ENCODE assay signal across 13 mouse cellular contexts in the genomic region with DNA sequence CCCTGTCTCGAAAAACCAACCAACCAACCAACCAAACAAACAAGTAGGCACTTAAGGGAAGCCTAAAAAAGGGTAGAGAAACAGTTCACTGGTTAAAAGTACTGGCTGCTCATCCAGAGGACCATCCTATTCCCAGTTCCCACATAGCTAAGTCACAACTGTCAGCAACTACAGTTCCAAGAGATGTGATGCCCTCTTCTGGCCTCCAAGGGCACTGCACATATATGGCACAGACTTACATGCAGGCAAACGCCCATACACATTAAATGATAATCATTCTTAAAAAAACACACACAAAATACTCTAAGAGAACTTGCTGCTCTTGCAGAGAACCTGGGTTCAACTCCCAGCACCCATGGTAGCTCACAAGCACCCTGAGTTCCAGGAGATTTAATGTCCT. TPM values are rescaled to one million over a fixed set of nuclear protein-coding genes. Genes with fewer than 3 reads are reported as not detected.
DNase-seq lines count a peak whose midpoint lies in the region; ATAC-seq and TF ChIP-seq lines count a peak whose summit lies in the region.
"Had no signal": no experiment of that assay in that cellular context is flagged by ENCODE, and none has a peak within 500 bp of the region (broad histone marks: within the 10 kb centered on the region; RNA-seq: fewer than 3 reads in every experiment).

No protein-coding gene starts in this region.

- ATAC-seq in granulocyte monocyte progenitor cell, adult 5-6 weeks (replicated peaks; ENCODE audit: poor library complexity, severe bottlenecking): peak; percentile 53; the same call in 1 of the 2 replicates
- ATAC-seq: hindbrain, embryonic 16.5 days had no signal

- intact Hi-C loops in left cerebral cortex, adult 2 months (cut with DNase I): no loop called here
- intact Hi-C loops in left cerebral cortex, postnatal 4 days (cut with DNase I): no loop called here

- DNase-seq in adrenal gland, postnatal 10 days: peak; percentile 11
- no peak for DNase-seq in adrenal gland, postnatal 14 days
- no peak for DNase-seq in left cerebral cortex, adult 2 months (ENCODE audit: extremely low spot score in 1 of 2, low spot score in 2 of 2)
- no peak for DNase-seq in left cerebral cortex, postnatal 4 days
- DNase-seq in thymus, postnatal 14 days: peak; percentile 26
- no peak for DNase-seq in layer of hippocampus, postnatal 25 days (ENCODE audit: extremely low spot score in 1 of 2, low spot score in 1 of 2)
- DNase-seq in embryo, embryonic 11 days: no peak
- DNase-seq: adrenal gland, adult 2 months; cerebellum, postnatal 14 days had no signal

- TF ChIP-seq CTCF in left cerebral cortex, adult 2 months (IDR thresholded peaks at IDR 0.05): peak; percentile 31

- no peak overlapping the region for H3K27ac ChIP-seq in left cerebral cortex, adult 2 months

- no peak overlapping the region for H3K4me3 ChIP-seq in left cerebral cortex, adult 2 months
- H3K4me3 ChIP-seq: megakaryocyte, embryonic 14.5 days had no signal

RNA-seq across cellular contexts. Expression of a gene that starts 20.4 kb away (rescaled TPM):
- not detected for total RNA-seq in adrenal gland, postnatal 10 days (2021)
- not detected in 2 replicates for total RNA-seq in adrenal gland, postnatal 14 days (2021)
- total RNA-seq in left cerebral cortex, adult 2 months (2021): 10 to 100 TPM; 18.6 to 19.7 TPM
- total RNA-seq in left cerebral cortex, postnatal 4 days (2021): 10 to 100 TPM; 19.2 to 23.4 TPM
- not detected in 2 replicates for total RNA-seq in granulocyte monocyte progenitor cell, adult 5-6 weeks (2014; fragmentation: Nextera tagmentation)
- 0.04 TPM in 1 of 2 replicates, not detected in the other for total RNA-seq in granulocyte monocyte progenitor cell, adult 5-6 weeks (2017)
- 10 to 100 TPM; 55.4 to 56.9 TPM for total RNA-seq in layer of hippocampus, postnatal 25 days (2021)
- total RNA-seq: adrenal gland, adult 2 months; heart, adult 18-20 months had no signal

Comparison
In these comparisons a context has a peak if more than half of its experiments do, and no peak if none do; other contexts are left out.
1. DNase-seq: peak in adrenal gland, postnatal 10 days (single experiment) and thymus, postnatal 14 days (single experiment); none in adrenal gland, postnatal 14 days (single experiment), left cerebral cortex, adult 2 months (0 of 2), left cerebral cortex, postnatal 4 days (single experiment), layer of hippocampus, postnatal 25 days (0 of 2) and embryo, embryonic 11 days (single experiment).
2. RNA of a gene that starts 20.4 kb away (total RNA-seq): 55.4 to 56.9 TPM in layer of hippocampus, postnatal 25 days, 19.2 to 23.4 TPM in left cerebral cortex, postnatal 4 days and 18.6 to 19.7 TPM in left cerebral cortex, adult 2 months; not detected in adrenal gland, postnatal 14 days, not detected in adrenal gland, postnatal 10 days and 0.04 TPM in granulocyte monocyte progenitor cell, adult 5-6 weeks; every median in the first group is over 10 times any median in the second.